Mouse (Mus musculus) urinary bladder, postnatal 14 days (tissue): ENCODE results near the gene Cd200r1.

Experiments used
- DNase-seq: peaks from one replicate; pipeline ENCODE4 v3.0.0; 2021; ENCODE audit warnings: low spot score

The Cd200r1 gene

GRCm38 (mm10) chr16:44765555-44766319 is at the start of gene Cd200r1:
Gene Cd200r1 (plus strand): TSS chr16:44765736.
- DNase-seq = no peak

- DNase-seq = peak; percentile 36
Measured at GRCm38 (mm10) chr16:44716305-44717140, 49.0 kb upstream of the Cd200r1 start.

- no peak for DNase-seq
Measured at GRCm38 (mm10) chr16:44717141-44717634, 48.3 kb upstream of the Cd200r1 start.

- DNase-seq = no peak
Measured at GRCm38 (mm10) chr16:44717838-44718237, 47.7 kb upstream of the Cd200r1 start.

- no peak for DNase-seq
Measured at GRCm38 (mm10) chr16:44719349-44719748, 46.2 kb upstream of the Cd200r1 start.

GRCm38 (mm10) chr16:44720518-44720917 is 45.0 kb upstream of the Cd200r1 start:
- DNase-seq = no peak

- DNase-seq = no peak
Measured at GRCm38 (mm10) chr16:44722666-44723065, 42.9 kb upstream of the Cd200r1 start.

- DNase-seq = peak; percentile 94
Measured at GRCm38 (mm10) chr16:44724083-44724787, 41.3 kb upstream of the Cd200r1 start, which contains the start of gene Nepro. Gene Nepro (plus strand): TSS chr16:44724301.

GRCm38 (mm10) chr16:44724847-44725246 is 40.7 kb upstream of the Cd200r1 start:
- DNase-seq = no peak

- DNase-seq = peak; percentile 82
Measured at GRCm38 (mm10) chr16:44725286-44726223, 40.0 kb upstream of the Cd200r1 start.

- no peak for DNase-seq
Measured at GRCm38 (mm10) chr16:44727525-44727924, 38.0 kb upstream of the Cd200r1 start.

GRCm38 (mm10) chr16:44734059-44734458 is 31.5 kb upstream of the Cd200r1 start:
- DNase-seq = no peak

- no peak for DNase-seq
Measured at GRCm38 (mm10) chr16:44735676-44736075, 29.9 kb upstream of the Cd200r1 start.

- DNase-seq = no peak
Measured at GRCm38 (mm10) chr16:44736118-44736517, 29.4 kb upstream of the Cd200r1 start.

GRCm38 (mm10) chr16:44742753-44743152 is 22.8 kb upstream of the Cd200r1 start:
- DNase-seq = no peak

GRCm38 (mm10) chr16:44745471-44745865 is 20.1 kb upstream of the Cd200r1 start:
- no peak for DNase-seq

- DNase-seq = peak; percentile 88
Measured at GRCm38 (mm10) chr16:44745866-44746562, 19.5 kb upstream of the Cd200r1 start, which contains the start of gene Gtpbp8. Gene Gtpbp8 (minus strand): TSS chr16:44746363.

GRCm38 (mm10) chr16:44748007-44748406 is 17.5 kb upstream of the Cd200r1 start:
- DNase-seq = no peak

- no peak for DNase-seq
Measured at GRCm38 (mm10) chr16:44757700-44758099, 7.8 kb upstream of the Cd200r1 start.

GRCm38 (mm10) chr16:44761811-44762210 is 3.7 kb upstream of the Cd200r1 start:
- DNase-seq = no peak
